Mouse (Mus musculus): ENCODE measurements around the gene Atl1. TPM values are rescaled to one million over a fixed set of nuclear protein-coding genes. Genes with fewer than 3 reads are reported as not detected.

Atl1 gene
- polyA plus RNA-seq, 1 experiment from 2014 or later, result 129 TPM

DNA sequence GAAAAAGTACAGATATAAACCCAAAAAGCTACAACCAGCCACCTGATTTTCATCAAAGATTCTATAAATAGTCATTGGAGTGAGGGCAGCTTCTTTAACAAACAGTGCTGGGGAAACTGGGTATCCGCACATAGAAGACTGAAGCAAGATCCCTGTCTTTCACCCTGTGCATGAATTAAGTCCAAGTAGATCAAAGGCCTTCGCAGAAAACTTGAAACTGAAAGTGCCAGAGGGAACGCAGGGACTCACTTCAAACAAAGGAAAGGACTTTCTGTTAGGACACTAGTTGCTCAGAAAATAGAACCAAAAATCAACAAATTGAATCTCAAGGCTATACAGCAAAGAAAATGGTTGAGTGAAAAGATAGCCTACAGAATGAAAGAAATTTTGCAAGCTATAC lies 103.0 kb downstream of the Atl1 start:
- 59% methylated on average over 3 of the region's 3 CpGs for WGBS
- H3K27me3 ChIP-seq, result no peaks in the 10 kb centered on the region

GRCm38 (mm10) chr12:69998186-69998983 lies 106.0 kb downstream of the Atl1 start:
- Histone ChIP-seq H3K4me1 (replicated peaks) (no peaks in the 10 kb centered on the region), H3K9ac (replicated peaks) (no peak overlapping the region), H3K9me3 (no peaks in the 10 kb centered on the region), H3K36me3 (no peaks in the 10 kb centered on the region), H3K27ac (no peak overlapping the region), H3K27me3 (no peaks in the 10 kb centered on the region), H3K4me3 (replicated peaks) (no peak overlapping the region), H3K4me2 (replicated peaks) (no peak overlapping the region)
- 89% methylated on average over 13 of the region's 13 CpGs for WGBS
- no peak for ATAC-seq

More for the DNA sequence above, 103.0 kb downstream of the Atl1 start:
- H3K9me3 ChIP-seq, result no peaks in the 10 kb centered on the region
- no peaks in the 10 kb centered on the region for H3K4me1 ChIP-seq (replicated peaks)
- H3K4me2 ChIP-seq (replicated peaks), result no peak overlapping the region
- no peak for ATAC-seq
- no peaks in the 10 kb centered on the region for H3K36me3 ChIP-seq
- H3K4me3 ChIP-seq (replicated peaks), result no peak overlapping the region
- H3K9ac ChIP-seq (replicated peaks), result no peak overlapping the region
- no peak overlapping the region for H3K27ac ChIP-seq

- ATAC-seq, result no peak
- Histone ChIP-seq H3K27me3 (no peaks in the 10 kb centered on the region), H3K36me3 (no peaks in the 10 kb centered on the region), H3K27ac (no peak overlapping the region), H3K4me2 (replicated peaks) (no peak overlapping the region), H3K9me3 (no peaks in the 10 kb centered on the region), H3K9ac (replicated peaks) (no peak overlapping the region), H3K4me3 (replicated peaks) (no peak overlapping the region), H3K4me1 (replicated peaks) (no peaks in the 10 kb centered on the region)
- 91% methylated on average over 4 of the region's 4 CpGs for WGBS
Observed at GRCm38 (mm10) chr12:70005103-70005502, 112.7 kb downstream of the Atl1 start.

- ATAC-seq, result no peak
- WGBS, result 91% methylated on average over 4 of the region's 4 CpGs
- H3K27ac ChIP-seq, result no peak overlapping the region
- H3K27me3 ChIP-seq, result no peaks in the 10 kb centered on the region
- H3K4me2 ChIP-seq (replicated peaks), result no peak overlapping the region
- no peaks in the 10 kb centered on the region; the same call in 1 of the 2 replicates for H3K9me3 ChIP-seq
- H3K9ac ChIP-seq (replicated peaks), result no peak overlapping the region
- no peak overlapping the region for H3K4me3 ChIP-seq (replicated peaks)
- H3K36me3 ChIP-seq, result peaks cover 20% of the 10 kb centered on the region
- no peaks in the 10 kb centered on the region for H3K4me1 ChIP-seq (replicated peaks)
Observed at GRCm38 (mm10) chr12:70010356-70010755, 117.9 kb downstream of the Atl1 start.

DNA sequence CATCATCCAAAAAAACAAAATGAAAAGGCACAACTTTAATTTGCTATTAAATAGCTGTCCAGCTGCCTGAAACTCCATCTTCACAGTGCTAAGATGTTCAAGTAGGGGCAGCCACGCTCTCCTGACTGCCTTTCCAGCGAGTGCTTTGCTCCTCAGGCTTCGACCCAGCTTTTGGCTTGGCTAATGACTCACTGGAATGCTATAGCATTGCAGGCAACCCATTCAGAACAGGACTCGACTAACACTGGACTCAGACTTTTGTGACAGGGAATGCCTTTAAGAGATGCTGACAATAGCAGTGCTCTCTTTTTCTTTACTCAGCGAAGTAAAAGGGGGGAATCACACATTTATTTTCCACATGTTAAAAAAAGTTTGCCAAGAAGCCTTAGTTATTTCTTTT lies 119.3 kb downstream of the Atl1 start:
- Histone ChIP-seq H3K36me3 (peaks cover 28% of the 10 kb centered on the region), H3K27ac (no peak overlapping the region), H3K9me3 (no peaks in the 10 kb centered on the region; the same call in 1 of the 2 replicates), H3K27me3 (no peaks in the 10 kb centered on the region), H3K4me1 (replicated peaks) (no peaks in the 10 kb centered on the region), H3K4me3 (replicated peaks) (no peak overlapping the region), H3K9ac (replicated peaks) (no peak overlapping the region), H3K4me2 (replicated peaks) (no peak overlapping the region)
- WGBS, result 29% methylated on average over 5 of the region's 5 CpGs
- ATAC-seq, result no peak

DNA sequence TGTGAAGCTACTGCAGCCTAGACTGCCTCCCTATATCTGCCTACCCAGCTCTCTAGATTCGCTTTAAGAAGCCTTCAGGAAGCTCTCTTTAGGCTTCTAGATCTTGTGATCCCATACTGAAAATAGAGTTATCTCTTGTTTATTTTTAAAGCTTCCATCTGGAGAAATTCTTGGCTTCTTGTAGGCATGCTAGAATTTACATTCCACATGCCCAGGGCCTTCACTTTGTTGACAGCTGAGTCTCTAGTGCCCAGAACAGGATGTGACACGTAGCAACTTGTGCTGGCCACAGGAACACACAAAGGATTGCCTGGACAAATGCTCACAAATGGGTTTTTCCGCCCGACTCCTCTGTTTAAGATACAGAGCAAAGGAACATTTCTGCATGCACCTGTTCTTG lies 123.5 kb downstream of the Atl1 start:
- no peak overlapping the region for H3K27ac ChIP-seq
- no peak overlapping the region for H3K4me3 ChIP-seq (replicated peaks)
- no peak for ATAC-seq
- no peaks in the 10 kb centered on the region for H3K27me3 ChIP-seq
- 83% methylated on average over 4 of the region's 4 CpGs for WGBS
- H3K36me3 ChIP-seq, result peaks cover 55% of the 10 kb centered on the region
- H3K4me2 ChIP-seq (replicated peaks), result no peak overlapping the region
- H3K9me3 ChIP-seq, result no peaks in the 10 kb centered on the region; the same call in 1 of the 2 replicates
- no peaks in the 10 kb centered on the region for H3K4me1 ChIP-seq (replicated peaks)
- no peak overlapping the region for H3K9ac ChIP-seq (replicated peaks)

Other genes starting within 250 kb of the Atl1 start
- gene Sos2, start 210.8 kb upstream of the Atl1 start, polyA plus RNA-seq (2015; fragmentation: Nextera tagmentation; extraction: Ambion mirVana), result 12.4 and 13.1 TPM in 2 replicates
- 9.7 and 10.7 TPM in 2 replicates for gene L2hgdh, start 167.7 kb upstream of the Atl1 start, polyA plus RNA-seq (2015; fragmentation: Nextera tagmentation; extraction: Ambion mirVana)
- 24.9 and 25.2 TPM in 2 replicates for gene Atp5s, start 167.7 kb upstream of the Atl1 start, polyA plus RNA-seq (2015; fragmentation: Nextera tagmentation; extraction: Ambion mirVana)
- gene Cdkl1, start 101.3 kb upstream of the Atl1 start, polyA plus RNA-seq (2015; fragmentation: Nextera tagmentation; extraction: Ambion mirVana), result 2.0 and 2.2 TPM in 2 replicates
- gene Map4k5, start 586 bp downstream of the Atl1 start, polyA plus RNA-seq (2015; fragmentation: Nextera tagmentation; extraction: Ambion mirVana), result 25.6 and 27.6 TPM in 2 replicates
- gene Sav1, start 94.4 kb downstream of the Atl1 start, polyA plus RNA-seq (2015; fragmentation: Nextera tagmentation; extraction: Ambion mirVana), result 1.5 and 2.8 TPM in 2 replicates
- 14.9 and 16.6 TPM in 2 replicates for gene Nin, start 221.1 kb downstream of the Atl1 start, polyA plus RNA-seq (2015; fragmentation: Nextera tagmentation; extraction: Ambion mirVana)